Mouse (Mus musculus) limb, embryonic 13.5 days (tissue): ENCODE data around the gene Srsf2. TPM values are rescaled to one million over a fixed set of nuclear protein-coding genes. Genes with fewer than 3 reads are reported as not detected.
A peak's percentile ranks its signal among the peaks of the same experiment; 100 is the strongest.

Experiments used
- ATAC-seq: fragments of 200-750 bp; cut with Nextera tagmentation; 2 replicates; pipeline ENCODE4 v1.8.0; 2017; ENCODE audit warnings: low read depth, moderate number of reproducible peaks, moderate TSS enrichment; ENCODE audit not compliant: low FRiP score
- H3K27ac ChIP-seq: fragments of 300-500 bp; sonication (generic); 2 replicates; pipeline ENCODE4 v1.5.1; 2015; ENCODE audit warnings: inconsistent platforms, mild to moderate bottlenecking, moderate library complexity
- H3K27me3 ChIP-seq: fragments of 300-500 bp; sonication (generic); 2 replicates; pipeline ENCODE4 v1.6.1; 2015; ENCODE audit warnings: mild to moderate bottlenecking, inconsistent platforms
- H3K36me3 ChIP-seq: fragments of 300-500 bp; sonication (generic); 2 replicates; pipeline ENCODE4 v1.6.1; 2015; ENCODE audit warnings: inconsistent platforms, mild to moderate bottlenecking, moderate library complexity
- H3K4me1 ChIP-seq: fragments of 300-500 bp; sonication (generic); 2 replicates; pipeline ENCODE4 v1.6.1; 2015; ENCODE audit warnings: inconsistent platforms
- H3K4me2 ChIP-seq: fragments of 300-500 bp; sonication (generic); replicated peaks from 2 replicates; pipeline ENCODE4 v1.6.1; 2015; ENCODE audit warnings: inconsistent platforms, mild to moderate bottlenecking, moderate library complexity
- H3K4me3 ChIP-seq: fragments of 300-500 bp; sonication (generic); 2 replicates; pipeline ENCODE4 v1.5.1; 2015; ENCODE audit warnings: moderate library complexity, mild to moderate bottlenecking, inconsistent platforms
- H3K9ac ChIP-seq: fragments of 300-500 bp; sonication (generic); 2 replicates; pipeline ENCODE4 v1.6.1; 2015; ENCODE audit warnings: mild to moderate bottlenecking, inconsistent platforms
- H3K9me3 ChIP-seq: fragments of 300-500 bp; sonication (generic); 2 replicates; pipeline ENCODE4 v1.6.1; 2016; ENCODE audit warnings: inconsistent platforms
- whole genome bisulfite sequencing: fragments of 180-500 bp; shearing (Covaris S2); methylation state at CpG from one replicate; pipeline ENCODE4 v1.1.7; 2015; 5-methylcytosine and 5-hydroxymethylcytosine counted together
- polyA plus RNA-seq: library from polyadenylated mRNA; unstranded; fragments of >200 nt; fragmentation: Nextera tagmentation; extraction: Ambion mirVana; gene quantifications from 2 replicates; pipeline ENCODE4 v1.2.1, GENCODE M21; 2015

The Srsf2 gene
- polyA plus RNA-seq, 1 experiment from 2014 or later: 789 TPM

- H3K4me1 ChIP-seq: peaks cover 38% of the 10 kb centered on the region
- no peak overlapping the region for H3K9ac ChIP-seq
- no peaks in the 10 kb centered on the region for H3K9me3 ChIP-seq
- 92% methylated on average over 10 of the region's 10 CpGs for WGBS
- H3K27ac ChIP-seq: no peak overlapping the region
- no peaks in the 10 kb centered on the region for H3K36me3 ChIP-seq
- H3K4me2 ChIP-seq: no peak overlapping the region
- H3K27me3 ChIP-seq: no peaks in the 10 kb centered on the region
- ATAC-seq: no peak
- no peak overlapping the region for H3K4me3 ChIP-seq
These were observed 30.3 kb downstream of the Srsf2 start for GRCm38 (mm10) chr11:116822626-116823025.

- H3K9ac ChIP-seq: no peak overlapping the region
These were observed 30.7 kb downstream of the Srsf2 start for GRCm38 (mm10) chr11:116822215-116822614.

GRCm38 (mm10) chr11:116821057-116821940 lies 31.6 kb downstream of the Srsf2 start:
- no peaks in the 10 kb centered on the region for H3K27me3 ChIP-seq
- H3K27ac ChIP-seq: no peak overlapping the region
- H3K9ac ChIP-seq: no peak overlapping the region
- peaks cover 26% of the 10 kb centered on the region for H3K4me1 ChIP-seq
- no peaks in the 10 kb centered on the region for H3K36me3 ChIP-seq
- no peak for ATAC-seq
- WGBS: 81% methylated on average over 13 of the region's 13 CpGs
- H3K4me2 ChIP-seq: no peak overlapping the region
- no peak overlapping the region for H3K4me3 ChIP-seq
- no peaks in the 10 kb centered on the region for H3K9me3 ChIP-seq

More at GRCm38 (mm10) chr11:116822215-116822614, 30.7 kb downstream of the Srsf2 start:
- H3K36me3 ChIP-seq: no peaks in the 10 kb centered on the region
- no peak overlapping the region for H3K4me2 ChIP-seq
- no peak overlapping the region for H3K4me3 ChIP-seq
- WGBS: 82% methylated on average over 10 of the region's 10 CpGs
- H3K27me3 ChIP-seq: no peaks in the 10 kb centered on the region
- no peak overlapping the region for H3K27ac ChIP-seq
- no peak for ATAC-seq
- H3K4me1 ChIP-seq: peaks cover 35% of the 10 kb centered on the region
- H3K9me3 ChIP-seq: no peaks in the 10 kb centered on the region

- no peak overlapping the region for H3K27ac ChIP-seq
- H3K9ac ChIP-seq: no peak overlapping the region
- H3K4me3 ChIP-seq: no peak overlapping the region
- no peak overlapping the region for H3K4me2 ChIP-seq
- H3K9me3 ChIP-seq: no peaks in the 10 kb centered on the region
- WGBS: 91% methylated on average over 5 of the region's 5 CpGs
- no peaks in the 10 kb centered on the region for H3K36me3 ChIP-seq
- H3K4me1 ChIP-seq: peaks cover 25% of the 10 kb centered on the region
- ATAC-seq: no peak
- no peaks in the 10 kb centered on the region for H3K27me3 ChIP-seq
These were observed 32.8 kb downstream of the Srsf2 start for GRCm38 (mm10) chr11:116819932-116820593.

GRCm38 (mm10) chr11:116818722-116819121 lies 34.2 kb downstream of the Srsf2 start:
- no peaks in the 10 kb centered on the region for H3K9me3 ChIP-seq
- no peak for ATAC-seq
- H3K4me3 ChIP-seq: no peak overlapping the region
- H3K9ac ChIP-seq: peak overlapping the region; percentile 19
- no peak overlapping the region for H3K4me2 ChIP-seq
- 33% methylated on average over 8 of the region's 8 CpGs for WGBS
- H3K27me3 ChIP-seq: no peaks in the 10 kb centered on the region
- no peaks in the 10 kb centered on the region for H3K36me3 ChIP-seq
- H3K4me1 ChIP-seq: peaks cover 36% of the 10 kb centered on the region
- peak overlapping the region; percentile 35; the same call in 1 of the 2 replicates for H3K27ac ChIP-seq

GRCm38 (mm10) chr11:116817567-116817966 lies 35.3 kb downstream of the Srsf2 start:
- Histone ChIP-seq H3K36me3 (no peaks in the 10 kb centered on the region), H3K4me1 (peaks cover 47% of the 10 kb centered on the region)

GRCm38 (mm10) chr11:116816769-116817168 lies 36.1 kb downstream of the Srsf2 start:
- no peak overlapping the region for H3K9ac ChIP-seq
- H3K4me2 ChIP-seq: no peak overlapping the region
- H3K9me3 ChIP-seq: no peaks in the 10 kb centered on the region
- no peak overlapping the region for H3K4me3 ChIP-seq
- no peaks in the 10 kb centered on the region for H3K36me3 ChIP-seq
- H3K27ac ChIP-seq: no peak overlapping the region; the same call in 1 of the 2 replicates
- WGBS: 72% methylated on average over 5 of the region's 5 CpGs
- ATAC-seq: no peak
- H3K4me1 ChIP-seq: peaks cover 53% of the 10 kb centered on the region
- no peaks in the 10 kb centered on the region for H3K27me3 ChIP-seq

More at GRCm38 (mm10) chr11:116817567-116817966, 35.3 kb downstream of the Srsf2 start:
- no peak overlapping the region for H3K4me2 ChIP-seq
- H3K9me3 ChIP-seq: no peaks in the 10 kb centered on the region
- 93% methylated on average over 5 of the region's 5 CpGs for WGBS
- no peak for ATAC-seq
- no peaks in the 10 kb centered on the region for H3K27me3 ChIP-seq
- no peak overlapping the region for H3K9ac ChIP-seq
- H3K27ac ChIP-seq: no peak overlapping the region
- no peak overlapping the region for H3K4me3 ChIP-seq

- ATAC-seq: peak; percentile 16; the same call in 1 of the 2 replicates
- Histone ChIP-seq H3K27ac (peak overlapping the region; percentile 91), H3K27me3 (no peaks in the 10 kb centered on the region; the same call in 1 of the 2 replicates), H3K4me2 (peak overlapping the region; percentile 27), H3K9me3 (no peaks in the 10 kb centered on the region), H3K4me3 (no peak overlapping the region), H3K9ac (peak overlapping the region; percentile 50; the same call in 1 of the 2 replicates), H3K36me3 (no peaks in the 10 kb centered on the region), H3K4me1 (peaks cover 63% of the 10 kb centered on the region)
- 19% methylated on average over 7 of the region's 7 CpGs for WGBS
These were observed 37.9 kb downstream of the Srsf2 start for GRCm38 (mm10) chr11:116814884-116815415.

- no peaks in the 10 kb centered on the region for H3K36me3 ChIP-seq
- peaks cover 59% of the 10 kb centered on the region for H3K4me1 ChIP-seq
- peak overlapping the region; percentile 91 for H3K27ac ChIP-seq
- H3K4me2 ChIP-seq: peak overlapping the region; percentile 27
- H3K4me3 ChIP-seq: no peak overlapping the region
- H3K27me3 ChIP-seq: no peaks in the 10 kb centered on the region; the same call in 1 of the 2 replicates
- WGBS: 8% methylated on average over 20 of the region's 20 CpGs
- no peaks in the 10 kb centered on the region for H3K9me3 ChIP-seq
- H3K9ac ChIP-seq: peak overlapping the region; percentile 50; the same call in 1 of the 2 replicates
- ATAC-seq: peak; percentile 55
These were observed 38.6 kb downstream of the Srsf2 start for GRCm38 (mm10) chr11:116814076-116814883.

- peaks cover 54% of the 10 kb centered on the region for H3K4me1 ChIP-seq
- H3K36me3 ChIP-seq: no peaks in the 10 kb centered on the region
- H3K27me3 ChIP-seq: no peaks in the 10 kb centered on the region; the same call in 1 of the 2 replicates
- H3K4me2 ChIP-seq: peak overlapping the region; percentile 27; the same call in 1 of the 2 replicates
- H3K9ac ChIP-seq: no peak overlapping the region
- peak overlapping the region; percentile 91 for H3K27ac ChIP-seq
- ATAC-seq: no peak
- WGBS: 80% methylated on average over 13 of the region's 13 CpGs
- H3K4me3 ChIP-seq: no peak overlapping the region
- H3K9me3 ChIP-seq: no peaks in the 10 kb centered on the region
These were observed 39.3 kb downstream of the Srsf2 start for GRCm38 (mm10) chr11:116813610-116814009.

- ATAC-seq: peak; percentile 18; the same call in 1 of the 2 replicates
- H3K4me2 ChIP-seq: peak overlapping the region; percentile 30
These were observed 39.9 kb downstream of the Srsf2 start for GRCm38 (mm10) chr11:116812793-116813529.

More at GRCm38 (mm10) chr11:116812793-116813529, 39.9 kb downstream of the Srsf2 start:
- Histone ChIP-seq H3K4me1 (peaks cover 52% of the 10 kb centered on the region), H3K27ac (peak overlapping the region; percentile 91), H3K9me3 (no peaks in the 10 kb centered on the region), H3K27me3 (no peaks in the 10 kb centered on the region; the same call in 1 of the 2 replicates), H3K9ac (no peak overlapping the region), H3K36me3 (no peaks in the 10 kb centered on the region), H3K4me3 (no peak overlapping the region)
- WGBS: 43% methylated on average over 21 of the region's 21 CpGs
